Mouse (Mus musculus): ENCODE data around the gene Aptx. TPM values are rescaled to one million over a fixed set of nuclear protein-coding genes. Genes with fewer than 3 reads are reported as not detected.

Aptx gene
- 0.60 and 1.1 TPM in 2 replicates for polyA plus RNA-seq (2012; ENCODE audit: low replicate concordance)

GRCm38 (mm10) chr4:40702797-40703709 lies at the start of gene Aptx:
Gene Aptx (minus strand): TSS chr4:40703194.

GRCm38 (mm10) chr4:40722011-40722666 lies 19.1 kb upstream of the Aptx start, which contains the start of gene Dnaja1:
Gene Dnaja1 (plus strand): TSS chr4:40722150.

Other genes with a start within 250 kb of the Aptx start
- 0.39 and 1.1 TPM in 2 replicates for gene Tmem215, start 231.0 kb downstream of the Aptx start, polyA plus RNA-seq (2012; ENCODE audit: low replicate concordance)
- 10.7 and 51.5 TPM in 2 replicates for gene Dnaja1, start 19.0 kb upstream of the Aptx start, polyA plus RNA-seq (2012; ENCODE audit: low replicate concordance)
- gene Smu1, start 54.7 kb upstream of the Aptx start, polyA plus RNA-seq (2012; ENCODE audit: low replicate concordance) = 3.1 and 4.9 TPM in 2 replicates
- 50.1 and 56.8 TPM in 2 replicates for gene B4galt1, start 150.8 kb upstream of the Aptx start, polyA plus RNA-seq (2012; ENCODE audit: low replicate concordance)
- not detected in 2 replicates for gene Spink4, start 216.9 kb upstream of the Aptx start, polyA plus RNA-seq (2012; ENCODE audit: low replicate concordance)
- 378 and 445 TPM in 2 replicates for gene Bag1, start 245.1 kb upstream of the Aptx start, polyA plus RNA-seq (2012; ENCODE audit: low replicate concordance)
- gene Chmp5, start 245.2 kb upstream of the Aptx start, polyA plus RNA-seq (2012; ENCODE audit: low replicate concordance) = 2.1 and 2.2 TPM in 2 replicates